Mouse (Mus musculus) hematopoietic stem cell, adult 5-6 weeks (primary cell): ENCODE results near the gene Pdcd4. TPM values are rescaled to one million over a fixed set of nuclear protein-coding genes. Genes with fewer than 3 reads are reported as not detected.

ENCODE experiments used
- ATAC-seq, 2 experiments: fragments of 125-278 bp in 1 of 2; replicated peaks in 1 of 2; 2 replicates each; pipeline ENCODE4 v1.8.0; 2016 to 2017; ENCODE audit warnings: inconsistent platforms in 2 of 2, mild to moderate bottlenecking in 2 of 2, moderate number of reproducible peaks in 2 of 2, low read depth in 1 of 2, moderate TSS enrichment in 1 of 2; ENCODE audit not compliant: low FRiP score in 2 of 2, poor library complexity in 2 of 2, severe bottlenecking in 2 of 2, insufficient read depth in 1 of 2, low TSS enrichment in 1 of 2
- total RNA-seq: library from RNA; stranded (forward); fragments of 172-1452, 232-1000 nt; gene quantifications from 2 replicates; pipeline ENCODE4 v1.2.3, GENCODE M21; 2017

Pdcd4 gene
- total RNA-seq, 1 experiment from 2014 or later = 234 TPM

GRCm38 (mm10) chr19:53868796-53869195, 23.2 kb upstream of the Pdcd4 start:
- ATAC-seq = no peak

DNA sequence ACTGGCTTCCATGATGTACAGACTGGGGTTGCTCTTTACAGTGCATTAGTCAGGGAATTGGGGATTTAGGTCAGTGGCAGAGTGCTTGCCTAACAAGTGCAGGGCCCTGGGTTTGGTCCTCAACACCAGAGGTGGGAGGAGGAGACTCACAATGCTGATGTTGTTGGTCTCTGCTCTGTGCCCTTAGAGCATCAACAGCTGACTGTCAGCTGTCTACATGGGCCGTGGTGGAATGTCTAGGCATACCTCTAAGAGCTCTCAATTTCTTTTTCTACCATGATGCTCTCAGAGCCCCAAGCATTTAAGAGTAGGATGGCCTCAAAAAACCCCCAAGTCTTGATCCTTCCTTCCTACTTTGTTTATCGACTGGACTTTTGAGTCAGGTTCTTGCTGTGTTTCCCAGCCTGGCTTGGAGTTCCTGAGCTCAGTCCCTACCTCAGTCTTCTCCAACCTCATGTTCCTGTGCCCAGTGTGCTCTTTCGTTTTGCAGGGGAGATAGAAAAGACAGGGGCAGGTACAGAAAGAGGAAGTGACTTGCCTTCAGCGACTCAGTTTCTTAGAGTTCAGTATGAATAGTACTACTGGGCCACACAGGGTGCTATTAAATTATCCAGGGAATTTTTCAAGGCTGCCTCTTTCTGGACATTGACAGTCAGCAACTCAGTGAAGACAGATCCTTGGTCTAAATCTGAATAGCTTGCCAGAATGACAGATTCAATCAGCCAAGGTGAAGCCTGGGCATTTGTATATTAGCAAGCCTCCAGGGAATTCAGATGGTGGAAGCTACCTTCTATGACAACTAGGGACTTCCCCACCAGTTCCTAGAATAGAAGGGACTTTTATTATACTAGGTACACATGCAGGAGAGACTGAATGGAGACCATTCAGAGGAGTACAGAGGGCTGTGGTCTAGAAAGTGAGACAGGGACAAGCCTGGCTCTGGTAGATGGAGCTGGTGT, 22.3 kb upstream of the Pdcd4 start:
- ATAC-seq = peak; percentile 64 to 77

DNA sequence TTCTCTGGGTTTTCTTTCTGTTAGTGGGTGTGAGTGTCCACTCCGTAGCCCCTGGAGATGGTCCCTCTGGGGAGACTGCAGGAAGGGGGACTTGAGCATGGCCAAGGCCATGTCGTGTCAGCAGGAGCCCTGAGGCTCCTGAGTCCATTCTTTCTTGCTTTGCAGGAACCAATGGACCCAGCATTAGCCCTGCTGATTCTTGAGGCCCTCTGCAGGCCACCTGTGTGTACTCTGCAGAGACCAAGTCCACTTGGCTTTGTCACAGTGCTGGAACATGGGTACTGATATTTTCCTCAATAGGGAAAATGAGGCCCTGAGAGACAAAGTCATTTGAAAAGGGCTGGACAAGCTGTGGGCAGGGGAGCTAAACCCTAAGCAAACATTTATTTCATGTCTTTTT, 21.5 kb upstream of the Pdcd4 start:
- ATAC-seq = no peak

DNA sequence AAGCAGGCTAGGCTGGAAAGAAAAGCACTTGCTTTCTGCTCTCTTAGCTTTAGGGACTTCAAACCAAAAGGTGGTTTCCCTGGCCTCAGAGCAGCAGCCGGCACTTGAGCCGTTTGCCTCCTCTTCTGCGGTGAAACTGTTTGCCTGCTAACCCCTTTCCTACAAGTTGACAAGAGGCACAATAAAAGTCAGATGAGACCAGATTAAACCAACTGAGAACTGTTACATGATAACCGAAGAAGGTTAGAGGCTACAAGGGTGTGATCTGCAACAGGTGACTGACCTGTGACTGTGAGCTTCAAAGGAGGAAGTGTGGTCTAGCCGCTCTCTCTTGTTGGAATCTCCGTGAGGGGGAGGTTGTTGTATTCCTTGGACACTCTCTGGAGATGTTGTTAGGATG, 20.5 kb upstream of the Pdcd4 start:
- ATAC-seq = no peak

DNA sequence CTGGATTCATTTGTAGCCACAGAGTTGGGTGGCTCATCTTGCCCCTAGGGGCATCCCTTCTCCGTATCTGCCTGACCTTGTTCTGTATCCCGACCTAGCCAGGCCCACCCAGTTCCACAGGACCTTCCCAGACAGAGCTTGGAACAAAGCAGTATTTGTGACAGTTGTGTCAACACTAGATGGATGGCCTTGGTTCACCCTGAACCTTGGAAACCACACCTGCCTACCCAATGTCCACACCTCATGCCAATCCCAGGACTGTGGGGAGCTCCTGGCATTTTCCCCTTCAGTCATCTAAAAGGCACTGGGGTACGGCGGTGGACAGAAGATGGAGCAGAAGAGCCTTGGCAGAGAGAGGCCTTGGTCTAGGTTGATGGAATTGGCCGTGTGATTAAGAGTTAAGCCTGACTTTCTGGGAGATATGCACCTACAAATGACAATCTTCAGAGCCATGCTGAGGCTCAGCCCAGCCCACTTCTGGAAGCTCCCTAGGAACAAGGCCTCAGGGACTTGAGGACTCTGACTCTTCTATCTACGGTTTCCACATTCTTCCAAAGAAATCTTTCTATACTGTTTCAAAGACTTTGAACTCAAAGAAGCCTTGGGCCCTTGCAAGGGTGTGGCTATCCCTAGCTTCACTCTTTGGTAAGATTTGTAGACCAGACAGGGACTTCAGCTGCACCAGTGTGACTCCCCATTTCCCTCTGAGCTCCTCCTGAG, 18.9 kb upstream of the Pdcd4 start:
- ATAC-seq = no peak

GRCm38 (mm10) chr19:53875246-53875645, 16.8 kb upstream of the Pdcd4 start:
- ATAC-seq = no peak

GRCm38 (mm10) chr19:53877779-53878178, 14.3 kb upstream of the Pdcd4 start:
- ATAC-seq = no peak

- no peak for ATAC-seq
These were observed 11.6 kb upstream of the Pdcd4 start for GRCm38 (mm10) chr19:53880460-53880859.

DNA sequence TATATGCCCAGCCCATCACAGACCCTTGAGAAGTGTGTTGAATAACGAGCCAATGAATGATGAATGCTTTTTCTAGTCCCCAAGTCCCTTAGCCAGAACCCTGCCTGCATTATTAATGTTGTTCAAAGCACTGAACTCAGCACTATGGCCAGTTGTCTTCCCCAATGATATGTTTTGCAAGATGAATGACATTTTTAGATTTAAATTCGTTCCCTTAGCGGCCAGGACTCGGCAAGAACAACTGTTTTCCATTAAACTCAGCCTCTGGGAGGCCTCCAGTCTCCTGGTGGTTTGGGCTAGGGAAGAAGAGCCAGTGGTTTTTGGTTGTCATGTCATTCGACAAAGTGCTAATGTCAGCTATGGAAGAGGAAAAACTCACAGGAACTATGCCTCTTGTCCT, 10.2 kb upstream of the Pdcd4 start:
- ATAC-seq = no peak

DNA sequence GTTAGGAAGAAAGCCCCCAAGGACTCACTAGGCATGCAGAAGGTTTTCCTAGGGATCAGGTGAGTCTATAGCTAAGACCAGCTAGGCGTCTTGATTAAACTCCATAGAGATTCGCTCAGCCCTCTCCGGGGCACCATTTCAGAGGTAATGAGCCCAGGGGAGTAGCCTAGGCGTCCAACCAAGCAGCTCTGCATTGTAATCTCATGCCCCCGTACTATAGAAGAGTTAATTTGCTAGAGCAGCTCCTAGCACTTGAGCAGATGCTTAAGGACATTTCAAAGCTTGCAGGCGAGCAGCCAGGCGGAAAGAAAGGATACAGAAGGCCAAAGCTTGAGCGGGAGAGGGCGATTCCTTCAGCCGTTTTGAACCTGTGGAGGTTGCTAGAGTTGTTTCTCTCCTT, 6.6 kb upstream of the Pdcd4 start:
- ATAC-seq = no peak

DNA sequence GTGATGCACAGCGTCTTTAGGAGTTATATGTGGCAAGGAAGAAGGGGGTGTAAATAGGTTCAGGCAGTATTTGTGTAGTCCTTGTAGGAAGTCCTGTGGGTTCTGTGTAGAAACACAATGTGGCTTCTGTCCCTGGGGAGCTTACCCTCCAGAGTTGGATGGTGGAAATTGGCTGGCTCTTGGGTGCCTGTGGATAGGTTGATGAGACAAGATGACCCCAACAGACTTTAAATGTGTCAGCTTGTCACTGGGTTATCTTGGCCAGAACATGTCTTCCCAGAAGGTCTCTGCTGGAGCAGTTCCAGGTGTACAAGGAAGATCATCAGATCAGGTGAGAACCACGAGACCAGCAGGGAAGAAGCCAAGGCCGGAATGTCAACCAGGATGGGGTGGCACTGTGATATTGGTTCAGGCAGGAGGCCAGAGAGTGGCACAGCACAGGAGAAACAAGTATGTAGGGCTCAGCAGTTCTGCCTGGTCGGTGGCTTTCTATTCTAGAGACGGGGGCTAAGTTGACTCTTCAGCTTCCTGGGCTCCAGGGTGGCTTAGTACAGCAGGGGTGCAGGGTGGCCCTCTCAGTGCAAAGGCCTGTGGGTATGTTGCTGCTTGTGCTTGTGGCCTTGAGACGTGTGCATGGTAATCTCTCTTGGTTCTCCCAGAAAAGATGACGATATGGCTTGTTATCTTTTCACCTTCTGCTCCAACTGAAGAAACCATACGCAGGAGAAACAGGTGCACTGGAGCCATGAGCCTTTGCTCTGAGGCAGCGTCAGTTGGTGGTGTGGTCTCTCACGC, 5.3 kb upstream of the Pdcd4 start:
- no peak for ATAC-seq

DNA sequence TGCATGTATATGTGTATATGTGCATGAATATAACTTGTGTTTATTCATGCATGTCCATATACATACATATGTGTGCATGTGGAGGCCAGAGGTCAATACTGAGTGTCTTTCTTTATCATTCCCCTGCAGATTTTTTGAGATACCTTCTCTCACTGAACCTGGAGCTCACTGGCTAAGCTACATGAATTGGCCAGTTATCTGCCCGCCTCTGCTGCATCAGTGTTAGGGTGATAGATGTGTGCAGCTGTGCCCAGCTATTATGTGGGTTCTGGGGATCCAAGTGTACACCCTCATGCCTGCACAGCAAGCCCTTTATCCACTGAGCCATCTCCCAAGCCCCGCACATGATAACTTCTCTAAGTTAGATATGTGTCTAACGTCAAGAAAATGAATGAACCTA, 4.2 kb upstream of the Pdcd4 start:
- no peak for ATAC-seq

- no peak for ATAC-seq
These were observed 3.7 kb upstream of the Pdcd4 start for GRCm38 (mm10) chr19:53888331-53888730.

DNA sequence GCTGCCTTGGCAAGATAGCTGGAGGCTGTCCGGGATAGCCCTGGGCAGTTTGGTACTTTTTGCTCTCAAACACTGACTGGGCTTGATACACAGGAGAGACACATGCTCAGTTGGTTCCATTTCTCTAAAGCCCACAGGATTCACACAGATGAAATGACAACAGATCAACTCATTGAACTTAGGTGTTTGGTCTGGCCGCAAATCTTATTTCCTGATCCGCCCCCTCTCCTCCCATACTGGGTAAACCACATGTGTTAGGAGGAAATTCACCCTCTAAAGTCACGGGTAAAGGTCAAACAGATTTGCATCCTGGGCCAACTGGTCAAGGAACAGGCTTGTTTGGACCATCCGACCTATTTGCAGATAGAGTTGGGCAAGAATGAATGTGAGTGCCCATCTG, 2.5 kb upstream of the Pdcd4 start:
- ATAC-seq = no peak

DNA sequence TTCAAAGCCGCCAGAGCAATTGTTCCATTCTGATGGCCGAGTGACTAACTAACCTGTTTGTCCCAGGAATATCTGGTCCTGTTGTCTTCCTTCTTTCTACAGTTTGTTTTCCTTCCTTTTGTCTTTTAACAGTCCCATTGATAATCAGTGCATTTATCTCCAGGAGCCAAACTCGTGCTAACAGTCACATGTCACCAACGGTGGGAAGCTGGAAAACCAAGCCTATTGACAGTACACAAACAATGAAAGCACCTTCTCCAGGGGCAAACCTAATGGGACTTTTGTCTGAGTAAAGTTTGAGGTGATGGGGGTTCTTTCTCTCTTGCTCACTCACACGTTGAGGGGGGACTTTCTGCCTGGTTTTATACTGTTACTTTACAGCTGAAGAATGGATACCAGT, 1.8 kb upstream of the Pdcd4 start:
- no peak for ATAC-seq

DNA sequence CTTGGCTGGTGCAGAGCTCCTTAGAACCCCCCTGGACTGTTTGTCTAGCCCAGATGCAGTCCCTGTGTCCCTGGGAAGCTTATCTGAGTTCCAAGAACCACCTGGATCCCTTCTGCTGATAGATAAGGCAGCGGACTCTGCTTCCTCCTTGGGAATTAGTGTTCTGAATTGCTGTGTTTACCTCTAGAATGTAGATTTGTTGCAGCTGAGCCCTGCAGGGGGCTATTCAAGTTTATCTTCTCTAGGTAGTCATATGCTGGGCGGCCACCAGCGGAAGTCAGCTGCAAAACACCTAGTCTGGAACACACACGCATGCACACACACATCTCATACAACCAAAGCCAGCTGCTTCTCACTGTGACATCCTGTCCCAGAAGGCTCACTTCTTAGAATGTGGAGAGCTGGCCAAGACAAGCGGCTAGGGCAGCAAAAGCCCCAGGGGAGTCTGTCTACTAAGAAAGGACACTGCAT, 1.2 kb upstream of the Pdcd4 start:
- no peak for ATAC-seq

DNA sequence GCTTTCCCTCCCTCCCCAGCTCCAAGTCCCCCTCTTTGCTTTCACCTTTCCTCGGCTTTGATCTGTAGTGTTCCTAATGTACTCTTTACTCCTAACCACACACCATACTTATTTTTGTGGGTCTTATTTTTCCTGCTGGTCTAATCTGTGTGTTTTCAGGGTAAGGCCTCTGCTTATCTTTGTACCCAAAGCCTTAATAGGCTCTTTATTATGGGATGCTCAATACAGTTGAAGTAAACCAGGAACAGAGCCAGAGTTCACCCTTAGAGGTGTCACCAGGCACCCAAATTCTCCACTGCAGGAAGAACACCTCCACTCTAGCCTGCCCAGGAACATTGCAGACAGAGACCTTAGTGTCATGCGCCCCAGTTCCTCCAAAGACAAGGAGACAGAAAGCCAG, 462 bp upstream of the Pdcd4 start:
- no peak for ATAC-seq
